Mouse (Mus musculus) kidney, embryonic 16.5 days (tissue): ENCODE results near the gene Exosc5. TPM values are rescaled to one million over a fixed set of nuclear protein-coding genes. Genes with fewer than 3 reads are reported as not detected.

Experiments used
- ATAC-seq: fragments of 200-750 bp; cut with Nextera tagmentation; 2 replicates; pipeline ENCODE4 v1.8.0; 2017; ENCODE audit warnings: moderate TSS enrichment; ENCODE audit not compliant: low FRiP score, low TSS enrichment
- H3K27ac ChIP-seq: fragments of 300-500 bp; sonication (generic); 2 replicates; pipeline ENCODE4 v1.5.1; 2014; ENCODE audit warnings: low read length
- H3K27me3 ChIP-seq: fragments of 300-500 bp; sonication (generic); 2 replicates; pipeline ENCODE4 v1.6.1; 2014; ENCODE audit warnings: low read length, control low read depth, mixed read lengths; ENCODE audit not compliant: insufficient read depth
- H3K36me3 ChIP-seq: fragments of 300-500 bp; sonication (generic); 2 replicates; pipeline ENCODE4 v1.6.1; 2014; ENCODE audit warnings: low read length, control low read depth, mixed read lengths; ENCODE audit not compliant: insufficient read depth
- H3K4me1 ChIP-seq: fragments of 300-500 bp; sonication (generic); 2 replicates; pipeline ENCODE4 v1.6.1; 2014; ENCODE audit warnings: low read length, control low read depth, mixed read lengths; ENCODE audit not compliant: insufficient read depth
- H3K4me2 ChIP-seq: fragments of 300-500 bp; sonication (generic); replicated peaks from 2 replicates; pipeline ENCODE4 v1.6.1; 2014; ENCODE audit warnings: low read depth, low read length
- H3K4me3 ChIP-seq: fragments of 300-500 bp; sonication (generic); 2 replicates; pipeline ENCODE4 v1.5.1; 2014; ENCODE audit warnings: mild to moderate bottlenecking, low read length
- H3K9ac ChIP-seq: fragments of 300-500 bp; sonication (generic); replicated peaks from 2 replicates; pipeline ENCODE4 v1.6.1; 2014; ENCODE audit warnings: low read length
- H3K9me3 ChIP-seq: fragments of 300-500 bp; sonication (generic); 2 replicates; pipeline ENCODE4 v1.6.1; 2016; ENCODE audit warnings: low read length, control low read depth
- WGBS: fragments of 180-500 bp; shearing (Covaris S2); extraction: QIAGEN DNeasy Blood & Tissue Kit; methylation state at CpG from one replicate; pipeline ENCODE4 v1.1.7; 2014; 5-methylcytosine and 5-hydroxymethylcytosine counted together
- polyA plus RNA-seq: library from polyadenylated mRNA; unstranded; fragments of >200 nt; fragmentation: Nextera tagmentation; extraction: Ambion mirVana; gene quantifications from 2 replicates; pipeline ENCODE4 v1.2.1, GENCODE M21; 2015

The Exosc5 gene
- polyA plus RNA-seq, 1 experiment from 2014 or later = 90.0 TPM

GRCm38 (mm10) chr7:25702350-25702749, 43.4 kb downstream of the Exosc5 start:
- H3K27ac ChIP-seq = no peak overlapping the region
- H3K9ac ChIP-seq = no peak overlapping the region
- H3K4me1 ChIP-seq = peaks cover 24% of the 10 kb centered on the region
- H3K27me3 ChIP-seq = peaks cover 9% of the 10 kb centered on the region
- WGBS = 100% methylated on average over 2 of the region's 2 CpGs
- H3K4me3 ChIP-seq = no peak overlapping the region
- peaks cover 17% of the 10 kb centered on the region; the same call in 1 of the 2 replicates for H3K36me3 ChIP-seq
- H3K9me3 ChIP-seq = peaks cover 5% of the 10 kb centered on the region; the same call in 1 of the 2 replicates
- no peak for ATAC-seq
- H3K4me2 ChIP-seq = no peak overlapping the region

GRCm38 (mm10) chr7:25703793-25704494, 45.0 kb downstream of the Exosc5 start:
- Histone ChIP-seq H3K9ac (no peak overlapping the region), H3K36me3 (peaks cover 17% of the 10 kb centered on the region; the same call in 1 of the 2 replicates), H3K4me2 (no peak overlapping the region), H3K9me3 (peaks cover 5% of the 10 kb centered on the region; the same call in 1 of the 2 replicates), H3K27ac (no peak overlapping the region), H3K27me3 (peaks cover 9% of the 10 kb centered on the region), H3K4me3 (no peak overlapping the region), H3K4me1 (peaks cover 30% of the 10 kb centered on the region)
- WGBS = 31% methylated on average over 10 of the region's 10 CpGs
- no peak for ATAC-seq

- H3K27ac ChIP-seq = no peak overlapping the region
- ATAC-seq = no peak
- H3K4me3 ChIP-seq = peak overlapping the region; percentile 30
- H3K36me3 ChIP-seq = peaks cover 16% of the 10 kb centered on the region; the same call in 1 of the 2 replicates
- peaks cover 31% of the 10 kb centered on the region for H3K4me1 ChIP-seq
- H3K4me2 ChIP-seq = peak overlapping the region; percentile 56
- 9% methylated on average over 26 of the region's 37 CpGs for WGBS
- H3K9ac ChIP-seq = no peak overlapping the region
- peaks cover 5% of the 10 kb centered on the region; the same call in 1 of the 2 replicates for H3K9me3 ChIP-seq
- H3K27me3 ChIP-seq = peaks cover 9% of the 10 kb centered on the region
Measured at GRCm38 (mm10) chr7:25704716-25705364, 45.9 kb downstream of the Exosc5 start.

GRCm38 (mm10) chr7:25705801-25706251, 46.9 kb downstream of the Exosc5 start:
- ATAC-seq = no peak
- Histone ChIP-seq H3K9ac (no peak overlapping the region), H3K27me3 (peaks cover 9% of the 10 kb centered on the region), H3K4me3 (no peak overlapping the region), H3K9me3 (peaks cover 5% of the 10 kb centered on the region; the same call in 1 of the 2 replicates), H3K36me3 (peaks cover 11% of the 10 kb centered on the region; the same call in 1 of the 2 replicates), H3K4me1 (peaks cover 40% of the 10 kb centered on the region), H3K4me2 (no peak overlapping the region), H3K27ac (0 out of 2 replicates have a peak overlapping the region, but pooled peaks have one; percentile 36)
- WGBS = 61% methylated on average over 6 of the region's 6 CpGs

GRCm38 (mm10) chr7:25706578-25707170, 47.7 kb downstream of the Exosc5 start:
- H3K27ac ChIP-seq = peak overlapping the region; percentile 76
- H3K9me3 ChIP-seq = peaks cover 5% of the 10 kb centered on the region; the same call in 1 of the 2 replicates
- ATAC-seq = no peak
- peaks cover 9% of the 10 kb centered on the region for H3K27me3 ChIP-seq
- H3K9ac ChIP-seq = 0 out of 2 replicates have a peak overlapping the region, but pooled peaks have one; percentile 6
- H3K4me3 ChIP-seq = no peak overlapping the region
- H3K4me2 ChIP-seq = no peak overlapping the region
- peaks cover 11% of the 10 kb centered on the region for H3K36me3 ChIP-seq
- WGBS = 39% methylated on average over 7 of the region's 7 CpGs
- H3K4me1 ChIP-seq = peaks cover 40% of the 10 kb centered on the region

GRCm38 (mm10) chr7:25707581-25708292, 48.8 kb downstream of the Exosc5 start:
- peaks cover 40% of the 10 kb centered on the region for H3K4me1 ChIP-seq

GRCm38 (mm10) chr7:25709961-25710360, 51.0 kb downstream of the Exosc5 start:
- peaks cover 29% of the 10 kb centered on the region for H3K36me3 ChIP-seq
- no peak for ATAC-seq
- H3K4me1 ChIP-seq = peaks cover 36% of the 10 kb centered on the region
- H3K4me2 ChIP-seq = 0 out of 2 replicates have a peak overlapping the region, but pooled peaks have one; percentile 3
- peak overlapping the region; percentile 50 for H3K9ac ChIP-seq
- no peaks in the 10 kb centered on the region for H3K9me3 ChIP-seq
- WGBS = 9% methylated on average over 12 of the region's 12 CpGs
- H3K27me3 ChIP-seq = no peaks in the 10 kb centered on the region
- H3K27ac ChIP-seq = no peak overlapping the region; the same call in 1 of the 2 replicates
- H3K4me3 ChIP-seq = no peak overlapping the region

More at GRCm38 (mm10) chr7:25707581-25708292, 48.8 kb downstream of the Exosc5 start:
- peak overlapping the region; percentile 76 for H3K27ac ChIP-seq
- H3K4me3 ChIP-seq = no peak overlapping the region
- H3K4me2 ChIP-seq = no peak overlapping the region
- ATAC-seq = peak; percentile 32
- peaks cover 9% of the 10 kb centered on the region for H3K27me3 ChIP-seq
- 23% methylated on average over 15 of the region's 15 CpGs for WGBS
- 0 out of 2 replicates have a peak overlapping the region, but pooled peaks have one; percentile 1 for H3K9ac ChIP-seq
- peaks cover 8% of the 10 kb centered on the region for H3K36me3 ChIP-seq
- no peaks in the 10 kb centered on the region for H3K9me3 ChIP-seq

GRCm38 (mm10) chr7:25710519-25711130, 51.7 kb downstream of the Exosc5 start:
- H3K9ac ChIP-seq = peak overlapping the region; percentile 50; the same call in 1 of the 2 replicates
- 11% methylated on average over 7 of the region's 7 CpGs for WGBS
- H3K9me3 ChIP-seq = no peaks in the 10 kb centered on the region
- no peak overlapping the region for H3K4me3 ChIP-seq
- H3K36me3 ChIP-seq = peaks cover 36% of the 10 kb centered on the region
- H3K4me2 ChIP-seq = 0 out of 2 replicates have a peak overlapping the region, but pooled peaks have one; percentile 11
- peak overlapping the region; percentile 36; the same call in 1 of the 2 replicates for H3K27ac ChIP-seq
- ATAC-seq = 0 out of 2 replicates have a peak, but pooled peaks have one; percentile 14
- no peaks in the 10 kb centered on the region for H3K27me3 ChIP-seq
- peaks cover 33% of the 10 kb centered on the region for H3K4me1 ChIP-seq
